ENCODE assay signal across 9 mouse cellular contexts in genomic region chr10:111770027-111770426, GRCm38 (mm10).
DNase-seq lines count a peak whose midpoint lies in the region; ATAC-seq lines count a peak whose summit lies in the region.
"Had no signal": no experiment of that assay in that cellular context is flagged by ENCODE, and none has a peak within 500 bp of the region (broad histone marks: within the 10 kb centered on the region; RNA-seq: fewer than 3 reads in every experiment).

No protein-coding gene starts in this region.

- WGBS in large intestine, adult 2 months: 15% methylated on average over 2 of the region's 2 CpGs

- peak; percentile 20; the same call in 1 of the 2 replicates for ATAC-seq in granulocyte monocyte progenitor cell, adult 5-6 weeks (replicated peaks; ENCODE audit: poor library complexity, severe bottlenecking)
- ATAC-seq in erythroid progenitor cell, adult 5-6 weeks (replicated peaks; ENCODE audit: low FRiP score, poor library complexity, severe bottlenecking): no peak

- peak; percentile 11 for DNase-seq in kidney, adult 18-20 months
- DNase-seq in kidney, adult 11 months: no peak
- DNase-seq in NIH3T3 (ENCODE audit: low read depth): peak; percentile 63
- DNase-seq in large intestine, adult 2 months (ENCODE audit: low read depth, low spot score): peak; percentile 24
- DNase-seq in frontal cortex, postnatal 10 days (ENCODE audit: low spot score in 2 of 2): no peak
- DNase-seq in embryo, embryonic 10.5 days (ENCODE audit: low spot score): no peak
- DNase-seq: cerebellum, postnatal 14 days had no signal

Comparison
In these comparisons a context has a peak if more than half of its experiments do, and no peak if none do; other contexts are left out.
1. DNase-seq: peak in kidney, adult 18-20 months (single experiment), NIH3T3 (single experiment) and large intestine, adult 2 months (single experiment); none in kidney, adult 11 months (single experiment), frontal cortex, postnatal 10 days (0 of 2) and embryo, embryonic 10.5 days (single experiment).